Mouse (Mus musculus): ENCODE data around the gene Bmpr2. TPM values are rescaled to one million over a fixed set of nuclear protein-coding genes. Genes with fewer than 3 reads are reported as not detected.

The Bmpr2 gene
- total RNA-seq, 2 experiments from 2014 or later, result 39.7 to 44.5 TPM

- no peak for DNase-seq
These were observed 136.5 kb downstream of the Bmpr2 start for GRCm38 (mm10) chr1:59899679-59900078.

DNA sequence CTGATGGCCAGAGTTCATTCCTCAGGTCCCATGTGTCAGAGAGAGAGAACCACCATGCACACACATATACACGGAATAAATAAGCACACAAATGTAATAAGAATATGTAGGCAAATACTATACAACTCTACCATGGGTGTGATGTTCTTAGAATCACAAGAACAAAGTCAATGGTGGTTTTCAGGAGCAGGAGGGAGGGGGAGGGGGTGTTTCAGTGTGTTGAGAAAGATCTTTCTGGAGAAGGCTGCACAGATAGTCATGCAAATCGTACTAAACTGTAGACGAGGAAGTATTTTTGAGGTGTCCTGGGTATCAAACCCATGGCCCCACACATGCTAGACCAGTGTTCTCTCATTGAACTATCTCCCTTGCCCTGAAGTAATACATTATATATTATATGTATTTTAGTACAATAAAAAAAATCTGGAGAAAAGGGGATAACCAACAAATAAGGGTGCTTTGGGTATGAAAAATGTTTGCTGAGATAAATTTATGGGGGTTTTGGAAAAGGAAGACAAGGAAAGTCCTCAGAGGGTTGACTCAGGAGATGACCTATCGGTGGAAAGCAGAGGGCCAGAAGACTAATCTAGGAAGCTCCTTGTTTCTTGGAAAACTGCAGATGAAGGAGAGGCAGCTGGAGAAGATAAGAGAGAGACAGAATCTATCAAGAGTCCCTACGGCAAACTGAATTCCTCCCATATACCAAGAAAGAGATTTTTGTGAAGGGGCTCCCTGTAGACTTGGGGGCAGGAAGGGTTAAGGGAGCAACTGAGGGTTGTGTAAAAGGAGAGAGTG lies 138.1 kb downstream of the Bmpr2 start:
- no peak for DNase-seq

DNA sequence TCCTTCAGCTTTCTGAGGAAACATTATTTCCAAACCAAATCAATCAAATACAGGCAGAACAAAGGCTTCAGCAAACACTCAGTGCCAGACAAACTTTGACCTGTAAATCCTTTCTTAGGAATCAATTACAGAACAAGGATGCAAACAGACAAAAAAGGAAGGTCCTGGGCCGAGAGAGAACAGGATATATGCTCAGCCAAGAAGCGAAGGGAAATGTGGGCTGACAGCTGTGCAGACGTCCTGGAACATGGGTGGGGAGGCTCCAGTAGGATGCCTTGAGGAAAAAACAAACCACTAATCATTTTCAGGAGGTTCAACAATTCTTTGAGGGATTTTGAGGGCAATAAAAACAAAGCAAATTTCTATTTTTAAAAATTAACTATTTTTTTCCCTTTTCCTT lies 139.4 kb downstream of the Bmpr2 start:
- DNase-seq, result peak; percentile 57 to 83

- no peak for DNase-seq
These were observed 141.6 kb downstream of the Bmpr2 start for GRCm38 (mm10) chr1:59904630-59905295.

GRCm38 (mm10) chr1:59905916-59906315 lies 142.7 kb downstream of the Bmpr2 start:
- DNase-seq, result no peak

DNA sequence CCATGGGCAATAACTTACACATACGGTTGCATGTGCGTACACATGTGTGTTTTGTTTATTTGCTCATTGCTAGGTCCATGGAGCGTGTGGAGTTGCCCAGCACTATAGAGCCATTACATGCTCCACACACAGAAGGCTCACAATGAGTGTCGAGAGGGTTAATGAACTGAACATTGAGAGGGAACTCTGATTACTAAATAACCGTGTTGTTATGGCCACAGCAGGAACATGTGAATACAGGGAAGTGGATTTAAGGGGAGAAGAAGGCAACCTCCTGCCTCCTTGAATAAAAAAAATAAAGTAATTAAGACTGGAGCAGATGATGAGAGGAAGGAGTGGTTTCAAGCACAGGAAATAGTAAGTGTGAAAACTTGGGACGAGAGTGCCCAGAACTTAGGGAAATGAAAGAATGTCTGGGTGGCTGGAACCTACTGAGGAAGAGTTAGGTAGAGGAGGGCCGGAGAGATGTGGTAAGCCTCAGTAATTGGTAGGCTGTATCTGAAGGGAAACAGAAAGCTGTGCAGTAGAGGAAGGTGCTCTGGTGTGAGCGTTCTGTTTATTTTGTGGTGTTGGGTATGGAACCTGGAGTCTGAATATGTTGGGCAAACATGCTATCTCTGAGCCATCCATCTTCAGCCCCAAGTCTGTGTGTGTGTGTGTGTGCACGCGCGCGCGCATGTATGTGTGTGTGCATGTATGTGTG lies 143.8 kb downstream of the Bmpr2 start:
- no peak for DNase-seq

DNA sequence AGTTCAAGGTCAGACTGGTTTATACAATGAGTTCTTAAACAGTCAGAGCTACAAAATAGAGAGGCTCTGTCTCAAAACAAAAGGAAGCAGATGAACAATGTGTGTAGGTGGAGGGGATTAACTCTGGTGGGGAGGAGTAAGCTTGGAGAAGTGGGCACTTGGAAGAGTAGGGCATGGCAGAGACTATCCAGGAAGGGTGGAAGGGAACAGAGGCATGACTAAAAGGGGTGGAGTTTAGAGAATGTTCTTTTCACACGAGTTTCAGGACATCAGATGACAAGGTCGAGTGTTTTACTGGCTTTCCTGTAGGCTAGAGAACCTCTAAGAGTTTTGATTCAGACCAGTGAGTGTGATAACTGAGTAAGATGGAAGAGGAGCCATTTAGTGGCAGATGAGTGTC lies 144.5 kb downstream of the Bmpr2 start:
- peak in 1 of 2 experiments; percentile 20 for DNase-seq

DNA sequence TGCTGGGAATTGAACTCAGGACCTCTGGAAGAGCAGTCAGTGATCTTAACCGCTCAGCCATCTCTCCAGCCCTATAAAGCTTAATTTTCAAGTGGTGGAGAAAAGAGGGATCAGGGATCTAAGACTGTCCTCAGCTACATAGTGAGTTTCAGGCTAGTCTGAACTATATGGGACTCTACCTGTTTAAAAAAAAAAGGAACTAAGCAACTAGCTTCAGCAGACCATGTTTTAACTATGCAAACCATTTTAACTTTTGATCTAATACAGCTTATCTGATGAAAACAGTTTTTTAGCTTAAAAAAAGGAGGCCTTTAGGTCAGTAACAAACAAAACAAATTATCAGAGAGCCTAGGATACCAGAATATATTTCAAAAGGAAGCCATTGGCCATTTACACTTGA lies 147.7 kb downstream of the Bmpr2 start:
- no peak for DNase-seq

GRCm38 (mm10) chr1:59912413-59913157 lies 149.4 kb downstream of the Bmpr2 start, which contains the start of gene Fam117b:
Fam117b (plus strand) TSS chr1:59913006.
- peak; percentile 97 to 99 for DNase-seq

DNA sequence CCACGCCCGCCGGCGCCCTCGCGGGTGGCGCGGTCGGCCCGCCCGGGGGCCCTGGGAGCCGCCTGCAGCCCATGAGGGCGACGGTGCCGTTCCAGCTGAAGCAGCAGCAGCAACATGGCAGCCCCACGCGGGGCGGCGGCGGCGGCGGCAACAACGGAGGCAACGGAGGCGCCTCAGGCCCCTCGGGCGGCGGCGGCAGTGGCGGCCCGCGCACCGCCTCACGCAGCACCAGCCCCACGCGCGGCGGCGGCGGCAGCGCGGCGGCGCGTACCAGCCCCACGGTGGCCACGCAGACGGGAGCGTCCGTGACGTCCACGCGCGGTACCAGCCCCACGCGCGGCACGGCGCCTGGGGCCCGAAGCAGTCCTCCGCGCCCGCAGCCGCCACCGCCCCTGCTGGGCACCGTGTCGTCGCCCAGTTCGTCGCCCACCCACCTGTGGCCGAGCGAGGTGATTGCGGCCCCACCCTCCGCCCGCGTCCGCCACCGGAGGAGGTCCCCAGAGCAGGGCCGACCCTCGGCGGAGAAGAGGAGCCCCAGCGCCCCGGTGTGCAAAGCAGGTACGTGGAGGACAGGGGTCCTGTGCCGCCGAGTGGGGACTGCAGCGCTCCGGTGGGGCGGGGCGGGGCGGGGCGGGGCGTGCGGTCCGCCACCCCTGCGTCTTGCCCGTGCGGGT lies 150.1 kb downstream of the Bmpr2 start:
- DNase-seq, result peak; percentile 46 to 68

- peak in 1 of 2 experiments; percentile 59 for DNase-seq
These were observed 150.6 kb downstream of the Bmpr2 start for GRCm38 (mm10) chr1:59913869-59914225.

DNA sequence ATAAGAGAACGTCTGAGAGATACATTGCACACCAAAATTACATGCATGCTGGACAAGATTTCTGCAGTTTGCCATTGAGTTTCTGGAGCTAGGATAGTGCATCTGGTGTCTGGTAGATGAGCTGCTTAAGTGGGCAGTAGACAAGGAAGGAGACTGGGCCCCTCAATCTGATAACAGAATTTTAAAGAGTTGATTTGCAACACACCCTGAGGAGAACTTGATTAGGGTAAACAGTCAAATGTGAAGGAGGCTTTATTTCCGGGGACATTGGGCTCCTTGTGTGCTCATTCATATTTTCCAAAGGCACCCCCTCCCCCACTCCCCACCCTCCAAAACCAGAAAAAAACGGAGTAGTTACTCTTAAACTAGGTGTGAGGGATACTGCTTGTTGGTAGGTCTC lies 151.6 kb downstream of the Bmpr2 start:
- DNase-seq, result no peak

DNA sequence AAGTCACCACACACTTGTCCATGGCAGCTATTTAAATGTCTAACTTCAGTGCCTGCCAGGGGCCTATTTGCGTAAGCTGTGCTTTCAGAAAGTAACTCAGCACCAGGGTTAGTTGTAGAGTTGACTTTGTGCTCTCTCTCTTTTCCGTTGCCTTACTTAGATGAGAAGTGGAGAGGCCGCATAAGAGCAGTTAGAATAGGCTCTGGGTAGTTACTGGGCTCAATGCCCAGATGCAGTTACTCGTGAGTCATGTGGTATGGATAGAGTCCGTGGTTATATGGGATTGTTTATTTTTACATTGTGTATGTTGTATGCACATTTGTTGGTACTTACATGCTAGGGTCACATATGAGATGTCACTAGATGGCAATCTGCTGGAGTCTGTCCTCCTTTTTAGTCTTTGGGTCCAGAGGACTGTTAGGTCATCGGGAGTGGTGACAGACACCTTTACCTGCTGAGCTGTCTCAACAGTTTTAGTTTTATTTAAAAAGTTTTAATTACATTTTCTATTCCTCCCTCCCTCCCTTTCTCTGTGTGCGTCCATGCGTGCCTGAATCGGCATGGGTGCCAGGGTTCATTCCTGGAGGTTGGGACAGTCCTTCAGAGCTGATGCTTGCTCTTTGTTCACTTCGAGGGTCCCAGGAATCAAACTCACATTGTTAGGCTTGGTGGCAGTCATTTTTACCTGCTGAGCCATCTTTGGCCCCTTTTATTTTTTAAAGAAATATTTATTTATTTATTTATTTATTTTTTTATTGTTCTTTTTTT lies 152.8 kb downstream of the Bmpr2 start:
- peak; percentile 31 for DNase-seq

DNA sequence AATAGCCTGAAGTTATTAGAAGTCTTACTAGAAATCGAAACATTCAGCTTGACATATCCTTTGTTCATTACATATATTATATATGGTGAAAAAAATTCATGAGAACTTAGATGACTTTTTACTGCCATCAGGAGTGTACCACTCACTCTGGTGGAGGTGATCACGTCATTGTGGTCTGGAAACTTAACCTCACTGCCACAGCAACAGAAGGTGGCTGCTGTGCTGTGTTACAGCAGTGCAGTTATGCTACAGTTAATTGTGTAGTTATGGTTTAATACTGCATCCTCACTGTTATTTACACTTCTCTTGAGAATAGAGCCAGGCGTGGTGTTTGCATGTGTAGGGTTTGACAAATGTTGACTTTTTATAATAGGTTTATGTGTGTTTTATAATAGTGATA lies 154.2 kb downstream of the Bmpr2 start:
- DNase-seq, result no peak

DNA sequence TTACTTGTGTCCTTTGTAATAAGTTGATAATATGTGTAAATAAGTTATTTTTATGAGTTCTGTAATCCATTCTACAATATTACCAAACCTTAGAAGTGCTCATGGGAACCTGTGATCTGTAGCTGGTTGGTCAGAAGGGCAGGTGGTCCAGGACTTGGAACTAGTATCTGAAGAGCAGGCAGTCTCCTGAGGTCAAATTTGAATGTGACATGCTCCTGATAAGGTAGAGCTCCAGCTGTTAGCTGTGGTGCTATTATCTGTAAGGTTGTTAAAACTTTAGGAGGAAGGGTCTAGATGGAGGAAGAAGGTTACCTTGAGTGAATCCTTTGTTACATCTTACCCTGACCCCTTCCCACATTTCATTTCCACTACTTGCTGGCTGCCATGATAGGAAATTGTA lies 154.9 kb downstream of the Bmpr2 start:
- DNase-seq, result no peak

- no peak for DNase-seq
These were observed 160.0 kb downstream of the Bmpr2 start for GRCm38 (mm10) chr1:59923201-59923600.

DNA sequence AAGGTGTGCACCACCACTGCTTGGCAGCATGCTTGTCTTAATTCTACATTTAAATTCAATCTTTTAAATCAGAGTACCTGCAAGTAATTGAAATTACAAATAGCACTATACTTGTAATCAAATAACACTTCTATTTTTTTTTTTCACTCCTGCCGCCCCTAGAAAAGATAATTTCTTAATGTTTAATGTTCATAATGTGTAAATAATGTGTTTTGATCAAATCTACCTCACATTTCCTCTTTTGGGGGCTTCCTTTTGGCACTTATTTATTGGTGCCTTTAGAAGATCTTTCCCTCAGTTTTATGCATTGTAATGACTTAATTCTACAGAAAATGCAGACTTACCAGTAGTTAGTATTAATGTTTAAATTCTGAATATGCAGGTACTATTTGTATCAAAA lies 160.5 kb downstream of the Bmpr2 start:
- DNase-seq, result no peak

- DNase-seq, result no peak
These were observed 161.2 kb downstream of the Bmpr2 start for GRCm38 (mm10) chr1:59924411-59924810.

DNA sequence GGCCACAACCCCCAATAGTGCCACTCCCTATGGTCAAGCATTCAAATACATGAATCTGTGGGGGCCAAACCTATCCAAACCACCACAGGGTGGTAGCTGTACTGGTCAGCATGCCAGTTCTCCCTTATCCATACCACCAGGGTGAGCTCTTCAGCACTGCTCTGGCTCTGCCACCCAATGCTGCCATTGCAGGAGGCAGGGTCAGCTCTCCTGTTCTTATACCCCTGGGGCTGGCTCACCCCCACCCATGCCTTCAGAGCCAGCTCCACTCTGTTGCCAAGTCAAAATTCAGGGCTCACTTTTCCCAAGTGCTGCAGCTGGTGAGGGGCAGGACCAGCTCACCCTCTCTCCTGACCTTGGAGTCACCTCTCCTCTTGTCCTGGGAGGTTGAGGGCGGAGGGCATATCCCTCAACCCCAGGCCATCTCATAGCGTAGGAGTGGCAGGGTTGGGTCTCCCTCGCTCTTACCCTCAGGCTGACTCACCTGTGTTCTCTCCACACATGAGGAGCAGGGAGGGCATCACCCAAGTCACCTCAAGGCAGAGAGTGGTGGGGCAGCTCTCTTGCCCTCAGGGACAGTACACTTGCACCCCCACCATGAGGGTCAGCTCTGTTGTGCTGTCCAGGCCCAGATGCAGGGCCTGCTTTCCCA lies 162.9 kb downstream of the Bmpr2 start:
- DNase-seq, result no peak

DNA sequence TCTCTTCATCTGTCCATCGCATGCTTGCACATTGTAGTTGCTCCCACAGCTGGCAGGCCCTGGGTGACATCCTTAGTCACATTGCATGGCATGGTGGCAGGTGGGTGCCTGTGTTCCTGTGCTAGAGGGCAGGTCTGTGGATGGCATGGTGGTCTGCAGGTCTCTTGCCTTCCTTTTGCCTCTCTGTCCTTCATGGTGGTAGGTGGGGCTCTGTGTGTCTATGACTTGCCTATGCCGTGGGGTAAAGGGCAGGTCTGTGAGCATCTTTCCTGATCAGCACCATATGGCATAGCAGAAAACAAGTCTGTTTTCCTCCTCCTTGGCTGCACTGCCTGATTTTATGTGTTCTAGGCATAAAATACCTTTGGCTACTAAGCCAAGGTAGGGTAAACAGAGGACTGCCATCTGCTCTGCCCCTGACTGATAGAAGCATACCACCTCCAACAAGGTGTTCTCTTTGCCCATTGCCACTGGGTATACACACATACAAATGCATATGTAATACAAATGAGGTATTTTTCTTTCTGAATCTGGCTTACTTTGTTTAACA lies 164.0 kb downstream of the Bmpr2 start:
- no peak for DNase-seq

Measured in heart, adult 18-20 months (tissue).